Mouse (Mus musculus): ENCODE measurements around the gene D10Wsu102e.

GRCm38 (mm10) chr10:83383863-83384262 lies 23.8 kb downstream of the D10Wsu102e start:
- TF ChIP-seq CTCF (IDR thresholded peaks at IDR 0.05) (no peak), EP300 (IDR thresholded peaks at IDR 0.05) (no peak)

Measured in lung, postnatal 0 days (tissue).